Mouse (Mus musculus) hindbrain, embryonic 14.5 days (tissue): ENCODE measurements around the gene Gm3415. TPM values are rescaled to one million over a fixed set of nuclear protein-coding genes. Genes with fewer than 3 reads are reported as not detected.

Experiments used
- polyA plus RNA-seq: library from polyadenylated mRNA; unstranded; fragments of >200 nt; fragmentation: Nextera tagmentation; extraction: Ambion mirVana; gene quantifications from 2 replicates; pipeline ENCODE4 v1.2.1, GENCODE M21; 2014

Gene Gm3415
- polyA plus RNA-seq, 1 experiment from 2014 or later = not detected

Other genes starting within 250 kb of the Gm3415 start
- gene Wasf3, start 171.2 kb upstream of the Gm3415 start, polyA plus RNA-seq = 10.3 and 10.4 TPM in 2 replicates
- gene Gm6408, start 74.2 kb upstream of the Gm3415 start, polyA plus RNA-seq = not detected in 2 replicates
- gene Gm6370, start 64.8 kb upstream of the Gm3415 start, polyA plus RNA-seq = not detected in 2 replicates
- gene 4930449I24Rik, start 53.7 kb upstream of the Gm3415 start, polyA plus RNA-seq = not detected in 2 replicates
- gene Gm3402, start 42.0 kb upstream of the Gm3415 start, polyA plus RNA-seq = not detected in 2 replicates
- not detected in 2 replicates for gene Gm3404, start 30.3 kb upstream of the Gm3415 start, polyA plus RNA-seq
- not detected in 2 replicates for gene Gm3409, start 18.5 kb upstream of the Gm3415 start, polyA plus RNA-seq
- gene Gpr12, start 29.1 kb downstream of the Gm3415 start, polyA plus RNA-seq = 17.5 and 27.3 TPM in 2 replicates
- 12.1 and 13.8 TPM in 2 replicates for gene Usp12, start 238.9 kb downstream of the Gm3415 start, polyA plus RNA-seq